Mouse (Mus musculus) retina, postnatal 7 days (tissue): ENCODE measurements around the gene Samd4b.
"Not testable (repeated sequence)": the region's sequence is repeated elsewhere in the genome, so short reads cannot be mapped to it uniquely, and the experiment has no call there.

Source experiments
- DNase-seq: peaks from one replicate; pipeline ENCODE4 v3.0.0-alpha.2; 2012; ENCODE audit warnings: low read depth, low spot score

The Samd4b gene

DNA sequence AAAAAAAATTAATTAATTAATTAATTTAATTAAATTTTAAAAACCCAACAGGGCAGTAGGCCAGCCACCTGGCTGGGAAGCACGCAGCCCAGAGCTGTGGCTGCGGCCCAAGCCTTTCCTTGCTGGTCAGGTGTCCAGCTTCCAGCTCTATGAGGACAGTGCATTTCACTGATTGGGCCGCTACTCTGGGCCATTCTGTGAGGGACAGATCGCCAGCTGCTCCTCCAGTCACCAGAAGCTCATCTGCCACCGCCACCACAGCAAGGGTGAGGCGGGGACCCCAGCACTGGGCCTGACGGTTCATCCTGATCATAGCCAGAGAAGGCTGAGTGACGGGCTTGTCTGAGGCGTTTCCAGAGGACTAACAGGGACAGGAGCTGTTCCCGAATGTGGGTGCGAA, 36.0 kb downstream of the Samd4b start:
- DNase-seq = no peak

DNA sequence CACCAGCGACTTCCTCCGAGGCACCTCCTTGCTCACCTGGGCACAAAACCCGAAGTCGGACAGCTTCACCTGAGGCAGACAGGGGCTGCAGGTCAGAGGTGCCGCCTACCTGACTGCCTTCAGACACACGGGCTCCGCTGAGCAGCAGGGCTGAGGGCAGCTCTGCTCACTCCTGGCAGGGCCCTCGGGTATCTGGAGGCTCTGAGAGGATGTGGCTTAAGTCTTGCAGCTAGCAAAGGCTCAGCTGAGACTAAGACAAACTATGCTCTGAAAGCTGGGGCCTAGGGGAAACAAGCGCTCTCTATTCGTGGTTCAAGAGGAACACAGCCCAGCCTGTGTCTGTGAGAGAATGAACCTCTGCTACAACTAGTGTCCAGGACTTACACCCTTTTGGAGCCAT, 37.1 kb downstream of the Samd4b start:
- no peak for DNase-seq

DNA sequence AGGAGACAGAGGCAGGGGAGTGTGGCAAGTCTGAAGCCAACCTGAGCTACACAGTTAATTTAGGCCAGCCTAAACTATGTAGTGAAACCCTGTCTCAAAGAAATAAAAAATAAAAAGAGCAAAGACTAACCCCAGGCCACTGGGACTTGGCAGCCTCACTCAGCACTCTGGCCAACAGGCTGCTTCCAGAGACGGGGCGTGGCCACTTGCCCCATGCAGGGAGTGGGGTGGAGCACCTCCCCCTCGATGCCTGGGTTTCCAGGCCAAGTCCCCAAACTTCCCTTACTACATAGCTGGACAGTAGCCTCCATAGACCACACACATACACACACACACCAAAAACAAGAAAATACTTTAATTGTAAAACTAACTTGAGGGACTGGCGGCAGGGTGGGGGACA, 39.5 kb downstream of the Samd4b start:
- DNase-seq = no peak

DNA sequence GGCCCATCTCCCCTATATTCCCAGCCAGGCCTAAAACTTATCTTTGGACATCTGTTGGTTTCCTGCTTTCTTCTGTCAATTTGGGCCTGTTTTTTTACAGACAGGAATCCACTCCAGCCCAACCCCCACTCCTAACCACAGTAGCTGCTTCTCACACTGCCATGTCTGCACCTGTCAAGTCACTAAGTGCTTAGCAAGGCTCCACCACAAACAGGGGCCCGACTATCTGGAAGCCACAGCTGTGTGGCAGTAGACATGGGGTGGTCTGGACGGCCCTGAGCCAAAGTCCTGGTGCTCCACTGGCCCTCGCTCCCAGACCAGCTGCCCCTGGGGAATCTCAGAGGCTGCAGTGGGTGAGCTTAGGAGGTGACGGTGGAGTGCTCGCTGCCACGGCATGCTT, 40.2 kb downstream of the Samd4b start:
- DNase-seq = no peak

DNA sequence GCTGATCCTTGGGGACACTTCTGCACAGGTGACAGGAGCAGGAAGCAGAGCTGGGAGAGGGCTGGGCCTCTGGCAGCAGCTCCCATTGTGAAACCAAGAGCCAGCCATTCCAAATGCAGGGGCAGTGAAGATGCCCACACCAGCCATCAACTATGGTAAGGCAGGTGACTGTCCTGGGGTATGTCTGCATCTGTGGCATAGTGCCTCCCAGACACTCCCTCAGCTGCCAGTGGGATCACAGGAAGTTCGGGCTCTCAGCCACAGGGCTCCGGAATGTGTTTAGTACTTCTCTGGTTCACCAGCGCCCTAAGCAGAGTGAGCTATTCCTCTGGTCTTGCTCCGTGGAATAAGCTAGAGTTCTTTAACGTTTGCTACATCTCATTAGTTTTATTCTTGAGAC, 40.9 kb downstream of the Samd4b start:
- no peak for DNase-seq

DNA sequence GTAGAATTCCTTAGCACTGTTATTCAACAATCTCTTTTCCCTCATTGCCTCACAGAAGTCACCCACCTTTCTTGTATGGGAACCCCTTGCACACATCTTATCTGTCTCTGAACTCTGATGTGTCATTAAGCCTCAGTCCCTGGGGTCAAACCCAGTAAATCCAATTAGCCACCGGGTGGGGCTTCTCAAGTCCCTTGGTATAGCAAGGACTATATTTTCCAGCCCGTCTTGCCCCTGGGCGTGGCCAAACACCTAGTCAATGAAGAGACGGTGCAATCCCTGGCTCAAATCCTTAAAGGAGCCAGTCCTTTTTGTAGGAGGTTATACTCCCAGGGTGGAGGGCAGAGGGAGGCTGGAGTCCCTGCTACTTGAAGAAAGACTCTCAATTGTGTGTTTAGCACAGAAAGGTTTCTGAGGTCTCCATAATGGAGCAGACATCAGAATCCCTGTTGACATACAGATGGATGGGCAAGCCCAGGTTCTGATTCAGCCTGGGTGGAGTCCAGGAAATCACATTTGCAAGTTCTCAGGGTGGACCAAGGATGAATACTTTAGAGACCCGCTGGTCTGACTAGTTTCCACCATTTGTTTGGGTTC, 41.9 kb downstream of the Samd4b start:
- DNase-seq = peak; percentile 31

DNA sequence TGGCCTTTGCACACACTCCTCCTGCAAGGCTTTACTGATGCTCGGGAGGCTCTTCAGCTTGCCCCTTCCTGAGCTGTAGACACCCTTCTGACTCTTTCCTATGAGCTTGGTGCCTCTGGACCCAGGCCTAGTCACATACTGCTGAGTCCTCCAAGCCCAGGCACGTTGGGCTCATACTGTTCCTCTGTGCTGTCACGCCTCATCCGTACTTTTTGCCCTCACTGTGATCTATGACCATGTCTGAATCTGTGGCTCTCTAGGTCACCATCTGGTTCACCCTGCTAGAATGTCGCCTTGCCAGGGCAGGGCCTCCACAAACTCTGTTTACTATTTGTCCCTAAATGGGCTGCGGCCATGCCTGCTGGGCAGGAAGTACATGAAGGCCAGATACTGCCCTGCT, 44.9 kb downstream of the Samd4b start:
- no peak for DNase-seq

DNA sequence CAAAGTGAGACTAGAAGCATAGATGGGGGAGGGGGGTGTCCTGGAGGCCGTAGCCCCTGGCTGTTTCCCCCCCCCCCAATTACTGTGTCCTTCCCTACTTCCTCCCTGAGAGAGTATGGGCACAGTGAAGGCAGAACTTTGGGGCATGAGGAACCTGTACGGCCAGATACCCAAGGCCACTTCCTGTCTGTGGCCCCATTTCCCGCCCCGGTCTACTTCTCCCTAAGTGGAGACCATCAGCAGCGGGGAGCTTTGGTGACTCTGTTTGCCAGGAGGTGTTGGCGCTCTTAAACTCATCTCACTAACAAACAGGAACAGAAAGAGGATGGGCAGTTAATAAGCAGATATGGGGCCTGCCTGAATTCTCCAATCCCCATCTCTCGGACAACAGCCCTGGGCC, 50.3 kb downstream of the Samd4b start:
- no peak for DNase-seq

DNA sequence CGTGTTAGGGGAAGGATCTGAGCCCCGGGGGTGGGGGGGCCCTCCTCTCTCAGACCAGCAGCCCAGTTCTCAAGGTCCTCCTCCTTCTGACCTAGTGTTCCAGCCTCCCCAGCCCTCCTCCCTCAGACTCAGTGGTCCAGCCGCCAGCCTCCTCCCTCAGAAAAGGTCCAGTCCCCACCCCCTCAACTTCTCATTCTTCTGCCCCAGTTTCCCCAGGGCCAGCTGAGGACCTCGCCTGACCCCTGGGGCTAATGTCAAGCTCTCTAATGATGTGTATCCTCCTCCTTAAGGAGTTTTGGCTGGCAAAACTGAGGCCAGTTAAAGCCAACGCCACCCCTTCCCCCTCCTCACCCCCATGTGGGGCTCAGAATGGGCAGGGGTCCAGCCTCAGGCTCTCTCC, 50.8 kb downstream of the Samd4b start, which contains the start of gene Nccrp1:
TSS of gene Nccrp1 (minus strand) at position 101 of the 400 bp plus-strand sequence.
- DNase-seq = no peak

DNA sequence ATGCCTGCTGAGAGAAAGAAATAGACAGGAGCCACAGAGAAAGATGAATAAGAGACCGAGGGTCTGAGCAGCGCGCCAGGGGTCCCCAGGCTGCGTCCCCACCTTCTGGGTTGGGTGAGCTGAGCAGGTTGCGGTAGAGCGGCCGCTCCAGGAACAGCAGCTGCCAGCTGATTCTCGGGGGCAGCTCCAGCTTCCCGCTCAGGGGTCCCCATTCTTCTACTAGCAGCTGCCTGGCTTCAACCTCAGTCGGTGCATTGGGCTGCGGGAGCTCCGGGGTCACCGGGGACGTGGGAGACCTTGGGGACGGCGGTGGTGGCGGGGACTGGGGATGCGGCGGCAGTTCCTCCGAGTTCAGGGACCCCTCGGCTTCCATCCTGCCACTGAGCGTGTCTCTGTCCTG, 51.3 kb downstream of the Samd4b start:
- DNase-seq = no peak

DNA sequence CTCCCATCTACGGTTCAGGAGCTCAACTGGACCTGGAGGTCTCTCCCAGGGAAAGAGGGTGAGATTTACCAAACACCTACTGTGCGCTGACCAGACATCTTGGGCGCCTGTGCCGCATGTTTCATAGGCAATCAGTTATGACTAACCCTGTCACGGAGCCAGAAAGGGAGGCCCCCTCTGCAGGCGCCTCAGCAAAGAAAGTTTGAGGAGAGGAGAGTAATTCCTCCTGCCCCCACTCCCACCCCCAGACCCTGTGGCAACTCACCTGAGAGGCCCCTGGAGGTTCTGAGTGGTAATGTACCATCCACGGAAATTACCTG, 52.1 kb downstream of the Samd4b start:
- DNase-seq = no peak

DNA sequence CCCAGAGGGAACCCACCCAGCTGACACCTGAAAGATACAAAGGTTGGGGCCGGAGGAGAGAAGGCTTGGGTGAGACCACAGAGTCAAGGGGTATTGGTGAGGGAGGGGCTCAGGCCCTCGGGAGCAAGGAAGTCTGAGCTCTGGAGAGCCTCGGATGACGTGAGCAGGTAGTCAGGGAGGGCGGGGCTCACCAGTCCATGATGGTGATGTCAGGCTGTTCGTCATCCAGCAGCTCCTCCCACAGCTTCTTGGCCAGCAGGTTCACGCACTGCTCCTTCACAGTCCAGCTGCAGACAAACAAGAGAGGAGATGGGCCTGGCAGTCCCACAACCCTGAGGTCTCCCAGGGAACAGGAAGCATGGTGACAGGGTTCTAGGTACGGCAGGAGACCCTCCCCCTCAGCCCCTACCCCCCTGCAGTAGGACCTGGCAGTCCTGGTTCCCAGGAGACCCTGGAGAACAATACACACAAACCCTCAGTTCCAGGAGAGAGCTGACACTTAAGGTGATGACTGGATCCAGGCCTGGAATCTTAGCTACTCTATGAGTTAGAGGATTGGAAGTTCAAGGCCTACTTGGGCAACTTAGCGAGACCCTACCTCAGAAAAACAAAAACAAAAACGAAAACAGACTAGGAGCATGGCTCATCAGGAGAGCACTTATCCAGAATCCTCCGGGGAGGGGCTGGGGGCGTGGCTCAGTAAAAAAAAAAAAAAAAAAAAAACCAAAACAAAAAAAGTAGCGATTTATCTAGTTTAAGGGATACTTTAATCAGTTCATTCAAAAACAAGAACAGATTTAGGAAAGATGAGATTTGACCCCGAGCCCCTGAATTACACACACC, 52.7 kb downstream of the Samd4b start:
- no peak for DNase-seq

DNA sequence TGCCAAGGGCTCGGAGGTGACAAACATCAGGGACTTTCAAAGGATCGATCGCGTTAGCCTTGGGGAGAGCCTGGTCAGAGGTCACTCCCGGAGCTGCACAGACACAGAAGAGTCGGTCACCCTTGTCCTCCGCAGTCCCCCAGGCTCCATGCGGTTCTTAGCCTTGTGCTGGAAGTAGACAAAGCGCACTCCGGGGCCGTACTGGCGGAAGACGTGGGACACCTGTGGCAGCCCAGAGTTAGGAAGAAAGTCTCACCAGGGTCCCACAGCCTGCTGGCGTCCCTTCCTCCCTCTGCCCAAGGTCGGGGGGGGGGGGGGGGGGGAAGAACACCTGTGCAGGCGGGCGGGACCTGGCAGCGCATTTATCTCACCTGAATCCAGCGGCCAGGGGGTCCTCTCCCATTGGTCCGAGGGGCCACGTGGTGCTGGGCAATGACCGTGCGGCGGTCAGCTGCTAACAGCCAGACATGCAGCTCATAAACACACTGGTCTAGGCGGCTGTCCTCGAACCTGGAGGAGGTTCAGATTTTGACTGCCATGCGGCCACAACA, 53.8 kb downstream of the Samd4b start:
- no peak for DNase-seq

DNA sequence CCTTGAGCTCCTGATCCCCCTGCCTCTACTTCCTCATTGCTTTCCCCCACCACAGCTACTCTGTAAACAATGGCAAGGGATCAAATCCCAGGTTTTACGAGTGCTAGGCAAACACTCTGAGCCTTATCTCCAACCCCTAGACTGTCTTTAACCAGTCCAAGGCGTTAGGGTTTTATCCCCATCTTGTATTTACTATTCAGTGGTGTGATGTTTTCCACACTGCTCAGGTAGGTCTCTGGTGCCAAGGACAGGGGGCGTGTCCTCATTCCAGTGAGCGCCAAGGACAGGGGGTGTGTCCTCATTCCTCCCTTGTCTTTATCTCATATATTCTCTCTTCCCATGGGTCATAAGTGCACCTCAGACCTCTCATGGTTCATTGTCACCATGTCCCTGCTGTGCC, 57.4 kb downstream of the Samd4b start, which contains the start of gene Sycn:
TSS of gene Sycn (plus strand) at position 360 of the 400 bp plus-strand sequence.
- DNase-seq = no peak

DNA sequence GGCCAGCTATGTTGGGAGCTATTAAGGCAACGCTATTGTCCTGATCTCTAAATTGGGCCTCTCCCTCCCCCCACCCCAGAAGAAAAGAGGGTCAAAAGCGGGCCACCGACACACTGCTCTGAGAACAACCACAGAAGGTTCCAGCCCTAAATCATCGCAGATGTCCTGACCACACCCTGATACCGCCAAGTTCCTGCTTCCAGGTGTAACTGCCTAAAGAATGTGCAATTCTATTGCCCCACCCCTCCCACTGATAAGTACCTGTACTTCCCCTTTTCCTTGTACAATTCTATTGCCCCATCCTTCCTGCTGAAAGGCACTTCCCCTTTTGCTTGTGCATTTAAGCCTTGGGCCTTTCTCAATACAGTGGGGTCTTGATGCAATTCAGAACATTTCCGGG, 59.1 kb downstream of the Samd4b start:
- not testable (repeated sequence) for DNase-seq

DNA sequence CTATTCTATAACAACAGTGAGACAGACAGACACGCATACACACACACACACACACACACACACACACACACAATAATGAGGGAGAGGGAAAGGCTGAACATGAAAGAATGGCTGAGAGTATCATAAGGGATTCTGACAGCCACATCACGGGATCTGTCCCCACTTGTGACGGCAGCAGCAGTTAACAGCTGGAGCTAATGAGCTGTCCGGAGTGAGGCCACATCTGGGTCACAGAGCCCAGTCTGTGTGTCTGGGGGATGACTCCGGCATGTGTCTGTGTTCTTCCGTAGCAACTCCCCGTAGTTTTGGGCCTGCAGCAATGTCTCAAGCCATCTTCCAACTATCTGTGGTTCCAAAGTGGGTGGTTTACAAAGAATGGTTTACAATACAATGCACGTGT, 65.9 kb downstream of the Samd4b start:
- no peak for DNase-seq

DNA sequence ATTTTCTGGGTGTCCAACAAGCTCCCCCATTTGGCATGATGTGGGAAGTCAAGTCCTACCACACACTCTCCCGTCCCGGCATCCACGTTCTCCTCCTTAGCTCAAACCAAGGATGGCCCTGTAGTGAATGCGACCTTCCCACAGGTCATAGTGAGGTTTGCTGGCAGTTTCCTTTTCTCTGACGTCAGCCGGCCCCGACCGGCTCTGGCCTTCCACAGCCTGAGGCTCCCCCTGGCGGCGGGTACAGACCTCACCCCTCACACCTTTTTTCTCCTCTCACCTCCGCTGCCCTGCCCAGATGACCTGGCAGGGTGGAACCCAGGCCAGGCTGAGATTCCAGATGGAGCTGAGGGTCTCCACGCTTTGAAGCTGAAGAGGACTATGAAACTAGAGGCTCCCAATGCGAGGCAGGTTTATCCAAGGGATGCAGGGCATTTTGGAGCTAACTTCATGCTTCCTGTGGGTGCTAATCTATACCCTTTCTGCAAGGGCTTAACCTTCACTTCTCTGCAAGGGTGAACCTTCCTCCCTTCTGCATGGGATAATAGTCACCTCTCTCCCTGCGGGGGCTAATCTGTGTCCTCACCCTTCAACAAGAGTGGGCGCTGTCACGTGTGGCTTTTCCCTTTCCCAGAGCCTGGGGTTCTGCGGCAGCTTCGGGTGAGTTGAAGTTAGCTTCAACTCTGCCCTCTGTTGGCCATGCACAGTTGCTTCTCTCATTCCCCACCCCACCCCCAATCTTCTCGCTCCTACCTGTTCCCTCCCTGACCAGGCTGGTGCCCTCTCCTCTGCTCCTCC, 69.8 kb downstream of the Samd4b start:
- DNase-seq = peak; percentile 63

DNA sequence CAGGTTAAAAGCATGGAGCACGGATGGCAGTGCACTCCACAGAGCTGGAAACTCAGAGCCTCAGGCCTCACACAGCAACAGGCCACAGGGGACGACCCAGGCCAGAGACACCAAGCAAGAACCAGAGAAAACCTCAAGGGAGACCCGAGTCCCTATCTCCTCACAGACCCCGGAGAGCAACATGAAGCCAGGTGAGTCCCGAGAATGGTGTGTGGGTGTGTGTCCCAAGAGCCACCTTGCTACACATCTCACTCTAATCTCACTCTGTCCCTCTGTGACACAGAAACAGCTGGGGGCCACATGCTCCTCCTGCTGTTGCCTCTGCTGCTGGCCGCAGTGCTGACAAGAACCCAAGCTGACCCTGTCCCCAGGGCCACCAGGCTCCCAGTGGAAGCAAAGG, 75.4 kb downstream of the Samd4b start, which contains the start of gene Ifnl3:
TSS of gene Ifnl3 (plus strand) at position 301 of the 400 bp plus-strand sequence.
- DNase-seq = not testable (repeated sequence)

DNA sequence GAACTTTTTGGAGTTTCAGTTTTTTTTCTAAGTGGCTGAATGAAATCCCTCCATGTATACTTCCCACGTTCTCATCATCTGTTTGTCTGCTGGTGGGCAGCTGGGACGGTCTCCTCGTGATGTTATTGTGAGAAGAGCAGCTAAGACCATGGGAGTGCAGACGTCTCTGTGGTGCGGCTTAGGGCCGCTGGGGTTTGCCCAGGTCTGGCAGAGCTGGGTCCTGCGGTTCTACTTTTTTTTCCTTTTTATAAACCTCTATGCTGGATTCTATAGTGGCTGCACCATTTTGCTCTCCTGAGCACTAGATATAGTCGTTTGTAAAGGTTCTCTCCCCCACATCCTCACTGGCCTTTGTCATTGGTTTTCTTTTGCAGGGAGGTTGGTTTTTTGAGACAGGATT, 86.5 kb downstream of the Samd4b start:
- DNase-seq = no peak

DNA sequence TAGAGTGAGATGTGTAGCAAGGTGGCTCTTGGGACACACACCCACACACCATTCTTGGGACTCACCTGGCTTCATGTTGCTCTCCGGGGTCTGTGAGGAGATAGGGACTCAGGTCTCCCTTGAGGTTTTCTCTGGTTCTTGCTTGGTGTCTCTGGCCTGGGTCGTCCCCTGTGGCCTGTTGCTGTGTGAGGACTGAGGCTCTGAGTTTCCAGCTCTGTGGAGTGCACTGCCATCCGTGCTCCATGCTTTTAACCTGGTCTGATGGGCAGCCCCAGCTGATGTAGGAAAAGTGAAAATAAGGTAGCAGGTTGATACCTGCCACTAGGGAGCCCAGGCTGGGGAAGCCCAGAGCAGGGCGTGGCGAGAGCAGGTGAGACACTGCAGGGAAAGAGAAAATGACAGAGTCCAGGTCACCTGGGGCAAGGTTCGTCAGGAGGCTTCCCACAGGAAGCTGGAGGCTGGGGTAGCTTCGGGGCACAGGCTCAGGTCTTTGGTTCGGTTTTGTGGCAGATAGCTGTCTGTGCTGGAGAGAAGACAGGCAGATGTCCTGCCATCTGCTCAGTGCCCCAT, 87.5 kb downstream of the Samd4b start, which contains the start of gene Ifnl2:
TSS of gene Ifnl2 (minus strand) at position 51 of the 570 bp plus-strand sequence.
- not testable (repeated sequence) for DNase-seq

DNA sequence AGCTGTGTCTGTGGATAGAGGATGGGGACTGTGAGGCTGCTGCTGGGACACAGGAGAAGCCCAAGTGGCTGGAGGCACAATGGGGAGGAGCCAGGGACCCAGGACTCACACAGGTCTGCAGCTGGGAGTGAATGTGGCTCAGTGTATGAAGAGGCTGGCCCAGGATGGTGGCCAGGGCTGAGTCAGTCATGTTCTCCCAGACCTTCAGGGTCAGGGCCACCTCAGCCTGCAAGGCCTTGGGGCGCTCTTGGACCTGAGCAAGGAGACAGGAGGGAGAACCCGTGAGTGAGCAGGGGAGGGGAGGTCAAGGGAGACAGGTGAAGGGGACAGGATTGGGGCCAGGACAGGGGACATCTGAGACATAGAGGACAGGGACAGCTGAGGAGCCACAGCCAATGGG, 88.8 kb downstream of the Samd4b start:
- DNase-seq = not testable (repeated sequence)

DNA sequence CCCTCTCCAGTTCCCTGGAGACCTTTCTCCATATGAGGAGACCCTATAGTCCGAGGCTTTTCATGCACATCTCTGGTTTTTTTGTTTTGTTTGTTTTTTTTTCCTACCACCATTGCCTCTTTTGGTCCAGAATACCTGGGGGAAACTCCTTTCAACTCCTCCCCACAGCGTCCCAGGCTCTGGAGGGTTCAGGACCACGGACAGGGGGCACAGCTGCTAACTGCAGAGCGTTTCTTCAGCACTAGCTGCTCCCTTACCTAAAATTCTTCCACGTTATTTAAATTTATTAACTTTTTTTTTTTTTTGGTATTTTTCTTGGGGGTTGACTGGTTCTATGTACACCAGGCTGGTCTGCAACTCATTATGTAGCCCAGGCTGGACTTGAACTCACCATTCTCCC, 92.4 kb downstream of the Samd4b start:
- no peak for DNase-seq
